Mouse (Mus musculus) midbrain, embryonic 10.5 days (tissue): ENCODE data around the gene Rpl36a-ps1. TPM values are rescaled to one million over a fixed set of nuclear protein-coding genes. Genes with fewer than 3 reads are reported as not detected.
"Not testable (repeated sequence)": the region's sequence is repeated elsewhere in the genome, so short reads cannot be mapped to it uniquely, and the experiment has no call there.

ENCODE experiments used
- DNase-seq: peaks from one replicate; pipeline ENCODE4 v3.0.0-alpha.2; 2017; ENCODE audit warnings: low spot score
- H3K27ac ChIP-seq: fragments of 300-500 bp; sonication (generic); replicated peaks from 2 replicates; pipeline ENCODE4 v1.5.1; 2016; ENCODE audit warnings: mild to moderate bottlenecking
- H3K27me3 ChIP-seq: fragments of 300-500 bp; sonication (generic); 2 replicates; pipeline ENCODE4 v1.6.1; 2016; ENCODE audit warnings: low read depth, mild to moderate bottlenecking; ENCODE audit not compliant: poor library complexity, severe bottlenecking
- H3K36me3 ChIP-seq: fragments of 300-500 bp; sonication (generic); 2 replicates; pipeline ENCODE4 v1.6.1; 2016; ENCODE audit warnings: mild to moderate bottlenecking, moderate library complexity
- H3K4me1 ChIP-seq: fragments of 300-500 bp; sonication (generic); 2 replicates; pipeline ENCODE4 v1.6.1; 2016
- H3K4me3 ChIP-seq: fragments of 300-500 bp; sonication (generic); 2 replicates; pipeline ENCODE4 v1.5.1; 2016; ENCODE audit warnings: mild to moderate bottlenecking, moderate library complexity
- H3K9me3 ChIP-seq: fragments of 300-500 bp; sonication (generic); replicated peaks from 2 replicates; pipeline ENCODE4 v1.6.1; 2016; ENCODE audit warnings: mild to moderate bottlenecking
- WGBS: fragments of 180-500 bp; shearing (Covaris S2); methylation state at CpG from one replicate; pipeline ENCODE4 v1.1.7; 2016; 5-methylcytosine and 5-hydroxymethylcytosine counted together
- polyA plus RNA-seq: library from polyadenylated mRNA; unstranded; fragments of >200 nt; fragmentation: Nextera tagmentation; extraction: Ambion mirVana; gene quantifications from 2 replicates; pipeline ENCODE4 v1.2.1, GENCODE M21; 2016

Gene Rpl36a-ps1
- polyA plus RNA-seq: 0.44 TPM in 1 of 2 replicates, not detected in the other

GRCm38 (mm10) chr14:98994218-98994617 lies at the start of gene Rpl36a-ps1:
Rpl36a-ps1 (minus strand) TSS chr14:98994318.
- Histone ChIP-seq H3K4me1 (peaks cover 3% of the 10 kb centered on the region; the same call in 1 of the 2 replicates), H3K36me3 (no peaks in the 10 kb centered on the region), H3K27me3 (no peaks in the 10 kb centered on the region), H3K27ac (no peak within 1 kb of the TSS), H3K4me3 (no peak within 1 kb of the TSS), H3K9me3 (no peaks in the 10 kb centered on the region)
- DNase-seq: no peak
- 85% methylated on average over 7 of the region's 7 CpGs for WGBS

DNA sequence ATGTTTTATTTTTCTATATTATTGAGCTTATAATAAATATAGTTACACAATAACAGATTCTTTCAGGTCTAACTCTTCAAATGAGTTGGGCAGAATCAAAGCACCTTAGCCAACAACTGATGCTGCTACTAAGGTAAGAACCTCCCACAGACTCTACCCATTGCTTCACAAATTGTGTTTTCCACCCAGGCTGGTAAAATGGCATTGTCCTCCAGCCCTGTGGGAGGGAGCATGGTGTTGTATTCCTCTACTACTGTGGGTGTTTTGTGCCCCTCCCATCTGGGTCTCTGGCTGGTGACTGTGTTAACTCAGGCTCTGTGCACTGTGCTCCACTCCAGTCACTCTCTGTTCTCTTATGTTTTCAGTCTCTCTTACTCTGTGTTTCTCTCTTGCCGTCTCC lies 49.4 kb upstream of the Rpl36a-ps1 start:
- H3K27me3 ChIP-seq: no peaks in the 10 kb centered on the region
- DNase-seq: no peak
- H3K9me3 ChIP-seq: no peaks in the 10 kb centered on the region
- H3K4me1 ChIP-seq: peaks cover 45% of the 10 kb centered on the region
- 62% methylated on average over 1 of the region's 1 CpGs for WGBS
- peak overlapping the region; percentile 94 for H3K4me3 ChIP-seq
- H3K27ac ChIP-seq: 0 out of 2 replicates have a peak overlapping the region, but pooled peaks have one; percentile 46
- peaks cover 19% of the 10 kb centered on the region for H3K36me3 ChIP-seq

- DNase-seq: no peak
- H3K27me3 ChIP-seq: no peaks in the 10 kb centered on the region
- H3K36me3 ChIP-seq: peaks cover 25% of the 10 kb centered on the region
- H3K9me3 ChIP-seq: no peaks in the 10 kb centered on the region
- H3K4me3 ChIP-seq: no peak overlapping the region
- WGBS: 84% methylated on average over 4 of the region's 4 CpGs
- no peak overlapping the region for H3K27ac ChIP-seq
- peaks cover 28% of the 10 kb centered on the region for H3K4me1 ChIP-seq
Observed at GRCm38 (mm10) chr14:99041416-99041815, 47.3 kb upstream of the Rpl36a-ps1 start.

GRCm38 (mm10) chr14:99039308-99039707 lies 45.2 kb upstream of the Rpl36a-ps1 start:
- DNase-seq, H3K27me3 ChIP-seq, H3K27ac ChIP-seq, H3K4me3 ChIP-seq, H3K9me3 ChIP-seq: not testable (repeated sequence)
- Histone ChIP-seq H3K4me1 (peaks cover 22% of the 10 kb centered on the region), H3K36me3 (peaks cover 42% of the 10 kb centered on the region)
- WGBS: 65% methylated on average over 5 of the region's 5 CpGs

- Histone ChIP-seq H3K4me1 (peaks cover 11% of the 10 kb centered on the region), H3K27ac (no peak overlapping the region), H3K27me3 (no peaks in the 10 kb centered on the region), H3K9me3 (no peaks in the 10 kb centered on the region), H3K4me3 (no peak overlapping the region), H3K36me3 (peaks cover 54% of the 10 kb centered on the region)
- no peak for DNase-seq
- 93% methylated on average over 2 of the region's 2 CpGs for WGBS
Observed at GRCm38 (mm10) chr14:99037703-99038102, 43.6 kb upstream of the Rpl36a-ps1 start.

- peaks cover under 1% of the 10 kb centered on the region; the same call in 1 of the 2 replicates for H3K4me1 ChIP-seq
- H3K27ac ChIP-seq: no peak overlapping the region
- no peaks in the 10 kb centered on the region for H3K9me3 ChIP-seq
- DNase-seq: no peak
- WGBS: 91% methylated on average over 4 of the region's 4 CpGs
- H3K4me3 ChIP-seq: no peak overlapping the region
- H3K36me3 ChIP-seq: peaks cover 63% of the 10 kb centered on the region
- no peaks in the 10 kb centered on the region for H3K27me3 ChIP-seq
Observed at GRCm38 (mm10) chr14:99036039-99036438, 41.9 kb upstream of the Rpl36a-ps1 start.

DNA sequence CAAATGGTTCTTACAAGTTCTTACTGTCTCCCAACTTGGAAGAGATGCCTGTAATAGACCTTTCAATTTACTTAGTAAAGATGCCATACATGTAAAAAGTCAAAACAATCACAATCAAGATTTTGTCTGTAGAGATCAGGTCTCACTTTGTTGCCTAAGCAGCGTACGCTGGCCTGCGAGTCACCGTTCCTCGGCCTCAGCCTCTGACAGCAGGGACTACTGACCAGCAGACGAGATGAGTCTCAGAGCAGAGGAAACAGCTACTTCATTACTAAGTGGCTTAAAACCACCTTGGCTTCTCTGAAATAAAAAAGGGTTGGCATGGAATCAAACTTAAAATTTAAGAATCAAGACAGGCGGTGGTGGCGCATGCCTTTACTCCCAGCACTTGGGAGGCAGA lies 40.7 kb upstream of the Rpl36a-ps1 start:
- not testable (repeated sequence) for DNase-seq, H3K4me3 ChIP-seq, H3K9me3 ChIP-seq, H3K27ac ChIP-seq, H3K4me1 ChIP-seq, H3K27me3 ChIP-seq
- H3K36me3 ChIP-seq: peaks cover 63% of the 10 kb centered on the region
- whole genome bisulfite sequencing: 96% methylated on average over 8 of the region's 8 CpGs

DNA sequence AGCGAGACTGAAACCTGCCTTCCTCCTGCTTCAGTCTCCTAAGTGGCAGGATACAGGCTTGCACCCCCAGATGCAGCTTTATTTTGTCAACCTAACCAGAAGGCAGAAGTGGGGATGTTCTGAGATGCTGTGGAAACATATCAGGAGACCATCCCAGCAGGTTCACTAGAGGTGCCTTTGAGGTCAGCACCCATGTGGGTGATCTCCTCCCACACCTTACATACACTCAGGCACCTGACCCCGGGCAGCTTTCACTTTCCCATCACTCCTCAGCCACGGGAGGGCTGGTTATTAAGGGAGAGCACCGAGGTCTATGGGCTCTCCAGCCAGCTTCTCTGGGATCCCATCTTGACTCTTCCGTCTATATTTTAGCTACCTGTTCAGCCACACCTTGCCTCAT lies 38.5 kb upstream of the Rpl36a-ps1 start:
- Histone ChIP-seq H3K4me1 (peaks cover 3% of the 10 kb centered on the region; the same call in 1 of the 2 replicates), H3K27ac (no peak overlapping the region), H3K4me3 (no peak overlapping the region), H3K36me3 (peaks cover 42% of the 10 kb centered on the region), H3K9me3 (no peaks in the 10 kb centered on the region), H3K27me3 (no peaks in the 10 kb centered on the region)
- DNase-seq: no peak
- 87% methylated on average over 5 of the region's 5 CpGs for WGBS

- no peak overlapping the region for H3K27ac ChIP-seq
- 94% methylated on average over 5 of the region's 5 CpGs for WGBS
- H3K4me3 ChIP-seq: no peak overlapping the region
- DNase-seq: no peak
- peaks cover 3% of the 10 kb centered on the region; the same call in 1 of the 2 replicates for H3K4me1 ChIP-seq
- H3K27me3 ChIP-seq: no peaks in the 10 kb centered on the region
- H3K9me3 ChIP-seq: no peaks in the 10 kb centered on the region
- H3K36me3 ChIP-seq: peaks cover 38% of the 10 kb centered on the region
Observed at GRCm38 (mm10) chr14:99031337-99031873, 37.3 kb upstream of the Rpl36a-ps1 start.

DNA sequence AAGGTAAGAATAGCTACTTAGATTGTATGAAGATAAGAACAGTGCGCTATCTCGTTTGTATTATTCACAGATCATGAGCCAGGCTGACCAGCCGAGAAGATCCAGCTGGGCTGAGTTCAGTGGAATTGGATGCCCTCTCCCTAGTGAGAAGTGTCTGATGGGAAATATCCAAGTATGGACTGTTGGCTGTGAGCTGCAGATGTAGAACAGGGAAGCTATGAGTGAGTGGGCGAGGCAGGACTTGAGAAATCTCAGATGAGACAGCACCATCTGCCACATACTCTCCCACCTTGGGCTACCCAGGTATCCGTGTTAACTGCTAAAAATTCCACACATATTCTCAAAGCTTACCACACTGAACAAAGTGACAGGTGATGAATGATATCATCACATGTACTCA lies 35.9 kb upstream of the Rpl36a-ps1 start:
- H3K4me1 ChIP-seq: peaks cover 3% of the 10 kb centered on the region; the same call in 1 of the 2 replicates
- no peaks in the 10 kb centered on the region for H3K9me3 ChIP-seq
- DNase-seq: no peak
- H3K27ac ChIP-seq: no peak overlapping the region
- 92% methylated on average over 5 of the region's 5 CpGs for WGBS
- no peaks in the 10 kb centered on the region for H3K27me3 ChIP-seq
- no peak overlapping the region for H3K4me3 ChIP-seq
- H3K36me3 ChIP-seq: peaks cover 23% of the 10 kb centered on the region

GRCm38 (mm10) chr14:99022346-99023086 lies 28.4 kb upstream of the Rpl36a-ps1 start:
- Histone ChIP-seq H3K27me3 (no peaks in the 10 kb centered on the region), H3K4me3 (peak overlapping the region; percentile 34; the same call in 1 of the 2 replicates), H3K4me1 (peaks cover 3% of the 10 kb centered on the region; the same call in 1 of the 2 replicates), H3K36me3 (no peaks in the 10 kb centered on the region), H3K9me3 (no peaks in the 10 kb centered on the region), H3K27ac (0 out of 2 replicates have a peak overlapping the region, but pooled peaks have one; percentile 4)
- no peak for DNase-seq
- 55% methylated on average over 12 of the region's 12 CpGs for WGBS

GRCm38 (mm10) chr14:99019136-99019808 lies 25.2 kb upstream of the Rpl36a-ps1 start:
- no peak for DNase-seq

More at GRCm38 (mm10) chr14:99019136-99019808, 25.2 kb upstream of the Rpl36a-ps1 start:
- Histone ChIP-seq H3K4me3 (no peak overlapping the region), H3K27ac (no peak overlapping the region), H3K4me1 (peaks cover 3% of the 10 kb centered on the region; the same call in 1 of the 2 replicates), H3K27me3 (no peaks in the 10 kb centered on the region), H3K36me3 (no peaks in the 10 kb centered on the region), H3K9me3 (no peaks in the 10 kb centered on the region)
- 77% methylated on average over 10 of the region's 10 CpGs for WGBS
